Mouse (Mus musculus) MEL (cell line): ENCODE measurements around the gene Tyrobp.

Experiments used
- CTCF ChIP-seq, 3 experiments: IDR thresholded peaks in 2 of 3; conservative IDR thresholded peaks in 1 of 3; 2 replicates each; pipeline ENCODE4 v1.5.1; 2011 to 2012; ENCODE audit warnings: low read length in 3 of 3, low read depth in 2 of 3, mild to moderate bottlenecking in 2 of 3, improper control_type of control experiment in 1 of 3, inconsistent platforms in 1 of 3, mixed read lengths in 1 of 3, moderate library complexity in 1 of 3; ENCODE audit not compliant: control insufficient read depth in 1 of 3, insufficient read depth in 1 of 3, poor library complexity in 1 of 3, severe bottlenecking in 1 of 3
- E2F4 ChIP-seq: IDR thresholded peaks from 2 replicates; pipeline ENCODE4 v1.6.1; 2011; ENCODE audit warnings: low read depth, low read length, improper control_type of control experiment, borderline replicate concordance
- GATA1 ChIP-seq: IDR thresholded peaks from 2 replicates; pipeline ENCODE4 v1.6.1; 2011; ENCODE audit warnings: low read depth, low read length, improper control_type of control experiment
- MAFK ChIP-seq: IDR thresholded peaks from 2 replicates; pipeline ENCODE4 v1.6.1; 2011; ENCODE audit warnings: low read depth, mild to moderate bottlenecking, low read length, improper control_type of control experiment, borderline replicate concordance
- MAX ChIP-seq: IDR thresholded peaks from 2 replicates; pipeline ENCODE4 v1.6.1; 2011; ENCODE audit warnings: low read length, improper control_type of control experiment
- POLR2A ChIP-seq, 2 experiments: IDR thresholded peaks; 2 replicates each; pipeline ENCODE4 v1.6.1; 2011 to 2012; ENCODE audit warnings: low read length in 2 of 2, mild to moderate bottlenecking in 2 of 2, control low read depth in 1 of 2, improper control_type of control experiment in 1 of 2, low read depth in 1 of 2, moderate library complexity in 1 of 2; ENCODE audit not compliant: control insufficient read depth in 1 of 2, insufficient read depth in 1 of 2, poor library complexity in 1 of 2
- SIN3A ChIP-seq: IDR thresholded peaks from 2 replicates; pipeline ENCODE4 v1.6.1; 2012; ENCODE audit warnings: low read length, improper control_type of control experiment, inconsistent platforms
- SMC3 ChIP-seq: IDR thresholded peaks from 2 replicates; pipeline ENCODE4 v1.6.1; 2011; ENCODE audit warnings: low read depth, low read length, improper control_type of control experiment
- TAL1 ChIP-seq: IDR thresholded peaks from 2 replicates; pipeline ENCODE4 v1.6.1; 2012; ENCODE audit warnings: mild to moderate bottlenecking, inconsistent platforms, low read length, moderate library complexity, mixed read lengths
- UBTF ChIP-seq: IDR thresholded peaks from 2 replicates; pipeline ENCODE4 v1.6.1; 2012; ENCODE audit warnings: low read depth, mild to moderate bottlenecking, inconsistent platforms, low read length, improper control_type of control experiment, moderate library complexity, borderline replicate concordance; ENCODE audit not compliant: insufficient read depth

GRCm38 (mm10) chr7:30464816-30465300 lies 51.3 kb downstream of the Tyrobp start:
- no peak for TF ChIP-seq CTCF (IDR thresholded peaks at IDR 0.05 in 2 of 3, conservative IDR thresholded peaks at IDR 0.05 in 1 of 3; ENCODE audit: control insufficient read depth in 1 of 3, insufficient read depth in 1 of 3, low read depth in 2 of 3, low read length in 3 of 3, poor library complexity in 1 of 3, severe bottlenecking in 1 of 3)
- no peak for TF ChIP-seq E2F4
- no peak for TF ChIP-seq MAFK
- TF ChIP-seq POLR2A (IDR thresholded peaks at IDR 0.05; ENCODE audit: control insufficient read depth in 1 of 2, insufficient read depth in 1 of 2, low read depth in 1 of 2, low read length in 2 of 2, poor library complexity in 1 of 2): no peak
- TF ChIP-seq GATA1: no peak
- TF ChIP-seq SMC3: no peak
- TF ChIP-seq SIN3A: no peak
- no peak for TF ChIP-seq MAX
- no peak for TF ChIP-seq TAL1
- no peak for TF ChIP-seq UBTF
